Mouse (Mus musculus): Measurements from ENCODE around the gene Fgfr2. TPM values are rescaled to one million over a fixed set of nuclear protein-coding genes. Genes with fewer than 3 reads are reported as not detected.

Fgfr2 gene
- polyA plus RNA-seq, 1 experiment from 2014 or later = 93.4 TPM

DNA sequence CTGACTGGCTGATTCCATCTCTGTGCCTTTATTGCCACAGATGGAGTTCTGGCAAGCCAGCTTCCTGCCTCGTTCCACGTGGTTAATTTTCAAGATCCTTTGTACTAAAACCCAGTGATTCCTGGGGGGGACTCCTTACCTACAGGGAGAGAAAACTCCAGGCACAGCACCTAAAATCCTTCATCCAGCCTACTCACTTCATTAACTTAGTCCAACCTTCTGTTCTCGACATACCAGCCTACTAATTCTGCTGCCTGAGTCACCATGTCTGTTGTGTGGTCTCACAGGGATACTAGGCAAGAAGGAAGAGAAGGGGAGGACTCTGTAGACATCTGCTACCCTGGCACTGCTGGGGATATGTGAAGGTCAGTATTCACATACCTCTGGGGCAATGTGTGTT is 1048.6 kb downstream of the Fgfr2 start:
- H3K4me1 ChIP-seq (ENCODE audit: control insufficient read depth, insufficient read depth, low read length) = no peaks in the 10 kb centered on the region
- H3K27ac ChIP-seq (ENCODE audit: low read length) = no peak overlapping the region
- H3K36me3 ChIP-seq (ENCODE audit: control insufficient read depth, insufficient read depth, low read length) = no peaks in the 10 kb centered on the region
- no peaks in the 10 kb centered on the region for H3K9me3 ChIP-seq (replicated peaks; ENCODE audit: control insufficient read depth, low read length)
- no peak overlapping the region for H3K4me2 ChIP-seq (ENCODE audit: low read depth, low read length)
- no peak overlapping the region for H3K9ac ChIP-seq (ENCODE audit: low read length)
- ATAC-seq (ENCODE audit: insufficient read depth, low FRiP score) = no peak
- no peak overlapping the region for H3K4me3 ChIP-seq (replicated peaks; ENCODE audit: low read length)
- no peaks in the 10 kb centered on the region for H3K27me3 ChIP-seq (ENCODE audit: control insufficient read depth, insufficient read depth, low read length)
- 85% methylated on average over 3 of the region's 3 CpGs for WGBS

GRCm38 (mm10) chr7:132070877-132071625 is 1052.1 kb downstream of the Fgfr2 start:
- Histone ChIP-seq H3K9ac (ENCODE audit: low read length) (no peak overlapping the region), H3K27me3 (ENCODE audit: control insufficient read depth, insufficient read depth, low read length) (no peaks in the 10 kb centered on the region), H3K4me2 (ENCODE audit: low read depth, low read length) (no peak overlapping the region), H3K9me3 (replicated peaks; ENCODE audit: control insufficient read depth, low read length) (no peaks in the 10 kb centered on the region), H3K36me3 (ENCODE audit: control insufficient read depth, insufficient read depth, low read length) (no peaks in the 10 kb centered on the region), H3K4me3 (replicated peaks; ENCODE audit: low read length) (no peak overlapping the region), H3K4me1 (ENCODE audit: control insufficient read depth, insufficient read depth, low read length) (no peaks in the 10 kb centered on the region), H3K27ac (ENCODE audit: low read length) (no peak overlapping the region)
- 76% methylated on average over 6 of the region's 6 CpGs for WGBS
- ATAC-seq (ENCODE audit: insufficient read depth, low FRiP score) = no peak

GRCm38 (mm10) chr7:132067951-132068350 is 1055.2 kb downstream of the Fgfr2 start:
- H3K27ac ChIP-seq (ENCODE audit: low read length) = no peak overlapping the region
- no peaks in the 10 kb centered on the region for H3K9me3 ChIP-seq (replicated peaks; ENCODE audit: control insufficient read depth, low read length)
- H3K27me3 ChIP-seq (ENCODE audit: control insufficient read depth, insufficient read depth, low read length) = no peaks in the 10 kb centered on the region
- H3K4me3 ChIP-seq (replicated peaks; ENCODE audit: low read length) = no peak overlapping the region
- ATAC-seq (ENCODE audit: insufficient read depth, low FRiP score) = no peak
- H3K36me3 ChIP-seq (ENCODE audit: control insufficient read depth, insufficient read depth, low read length) = no peaks in the 10 kb centered on the region
- H3K4me2 ChIP-seq (ENCODE audit: low read depth, low read length) = no peak overlapping the region
- H3K4me1 ChIP-seq (ENCODE audit: control insufficient read depth, insufficient read depth, low read length) = no peaks in the 10 kb centered on the region
- 71% methylated on average over 5 of the region's 5 CpGs for WGBS
- no peak overlapping the region for H3K9ac ChIP-seq (ENCODE audit: low read length)

DNA sequence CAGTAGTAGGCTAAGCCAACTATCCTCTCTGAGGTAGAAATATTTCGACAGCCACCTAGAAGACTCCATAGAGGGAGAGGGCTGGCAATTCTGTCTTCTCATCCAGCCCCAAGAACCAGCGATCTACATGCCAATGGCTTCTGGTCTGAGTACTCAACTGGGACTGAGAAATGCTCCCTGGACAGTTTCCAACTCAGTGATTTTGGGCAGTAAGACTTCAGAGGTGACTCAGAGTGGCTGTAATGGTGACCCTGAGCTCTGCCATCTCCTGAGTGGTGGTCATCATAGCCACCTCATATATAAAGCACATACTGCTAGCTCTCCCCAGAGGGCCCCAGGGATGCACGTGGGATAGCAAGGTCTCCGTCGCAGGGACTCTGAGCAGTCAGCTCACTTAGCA is 1055.6 kb downstream of the Fgfr2 start:
- no peaks in the 10 kb centered on the region for H3K9me3 ChIP-seq (replicated peaks; ENCODE audit: control insufficient read depth, low read length)
- 78% methylated on average over 5 of the region's 5 CpGs for WGBS
- no peak overlapping the region for H3K9ac ChIP-seq (ENCODE audit: low read length)
- H3K27me3 ChIP-seq (ENCODE audit: control insufficient read depth, insufficient read depth, low read length) = no peaks in the 10 kb centered on the region
- no peak for ATAC-seq (ENCODE audit: insufficient read depth, low FRiP score)
- H3K4me3 ChIP-seq (replicated peaks; ENCODE audit: low read length) = no peak overlapping the region
- H3K27ac ChIP-seq (ENCODE audit: low read length) = no peak overlapping the region
- no peaks in the 10 kb centered on the region for H3K4me1 ChIP-seq (ENCODE audit: control insufficient read depth, insufficient read depth, low read length)
- H3K36me3 ChIP-seq (ENCODE audit: control insufficient read depth, insufficient read depth, low read length) = no peaks in the 10 kb centered on the region
- H3K4me2 ChIP-seq (ENCODE audit: low read depth, low read length) = no peak overlapping the region

- H3K27me3 ChIP-seq (ENCODE audit: control insufficient read depth, insufficient read depth, low read length) = no peaks in the 10 kb centered on the region
- no peak overlapping the region for H3K27ac ChIP-seq (ENCODE audit: low read length)
- WGBS = 71% methylated on average over 7 of the region's 7 CpGs
- no peaks in the 10 kb centered on the region for H3K36me3 ChIP-seq (ENCODE audit: control insufficient read depth, insufficient read depth, low read length)
- H3K4me1 ChIP-seq (ENCODE audit: control insufficient read depth, insufficient read depth, low read length) = no peaks in the 10 kb centered on the region
- no peaks in the 10 kb centered on the region for H3K9me3 ChIP-seq (replicated peaks; ENCODE audit: control insufficient read depth, low read length)
- no peak overlapping the region for H3K4me3 ChIP-seq (replicated peaks; ENCODE audit: low read length)
- ATAC-seq (ENCODE audit: insufficient read depth, low FRiP score) = no peak
- H3K9ac ChIP-seq (ENCODE audit: low read length) = no peak overlapping the region
- no peak overlapping the region for H3K4me2 ChIP-seq (ENCODE audit: low read depth, low read length)
Measured at GRCm38 (mm10) chr7:132060116-132060515, 1063.0 kb downstream of the Fgfr2 start.

DNA sequence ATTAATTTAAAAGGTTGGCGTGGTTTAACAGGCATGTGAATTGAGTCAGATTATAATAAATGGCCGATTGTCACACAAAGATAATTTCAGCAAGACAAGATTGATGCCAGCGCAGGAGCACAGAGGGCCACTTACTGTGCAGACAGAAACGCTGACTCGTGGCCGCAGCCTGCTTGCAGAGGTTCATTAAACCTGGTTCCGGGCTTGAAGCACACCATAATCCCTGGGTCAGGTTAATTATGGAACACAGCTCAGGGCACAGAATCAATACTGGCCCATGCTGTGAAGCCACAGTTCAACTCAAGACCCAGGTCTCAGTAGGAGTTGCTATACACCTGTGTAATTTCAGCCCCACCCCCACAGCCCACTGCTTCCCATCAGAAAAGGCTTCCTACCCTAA is 1066.6 kb downstream of the Fgfr2 start:
- H3K4me3 ChIP-seq (replicated peaks; ENCODE audit: low read length) = no peak overlapping the region
- ATAC-seq (ENCODE audit: insufficient read depth, low FRiP score) = no peak
- WGBS = 67% methylated on average over 7 of the region's 7 CpGs

DNA sequence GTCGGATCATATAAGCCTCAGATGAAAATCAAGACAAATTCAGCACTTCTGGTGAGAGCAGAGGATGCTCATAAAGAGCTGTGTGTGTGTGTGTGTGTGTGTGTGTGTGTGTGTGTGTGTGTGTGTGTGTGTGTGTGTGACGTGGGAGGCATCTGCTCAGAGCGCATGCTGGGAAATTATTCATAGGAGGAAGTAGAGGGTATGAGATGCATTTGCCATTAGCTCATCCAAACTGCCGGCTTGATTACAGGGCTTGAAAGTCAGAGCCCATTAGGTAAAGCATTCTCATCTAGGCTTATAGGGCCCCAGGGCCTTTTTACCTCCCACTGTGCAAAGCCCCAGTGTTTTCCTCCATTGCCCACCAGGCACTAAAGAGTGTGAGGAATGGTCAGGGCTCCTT is 1076.5 kb downstream of the Fgfr2 start:
- Histone ChIP-seq H3K9ac (ENCODE audit: low read length) (no peak overlapping the region), H3K4me3 (replicated peaks; ENCODE audit: low read length) (no peak overlapping the region), H3K9me3 (replicated peaks; ENCODE audit: control insufficient read depth, low read length) (no peaks in the 10 kb centered on the region), H3K4me2 (ENCODE audit: low read depth, low read length) (no peak overlapping the region), H3K4me1 (ENCODE audit: control insufficient read depth, insufficient read depth, low read length) (no peaks in the 10 kb centered on the region), H3K36me3 (ENCODE audit: control insufficient read depth, insufficient read depth, low read length) (no peaks in the 10 kb centered on the region), H3K27ac (ENCODE audit: low read length) (no peak overlapping the region), H3K27me3 (ENCODE audit: control insufficient read depth, insufficient read depth, low read length) (peaks cover 3% of the 10 kb centered on the region; the same call in 1 of the 2 replicates)
- whole genome bisulfite sequencing = 31% methylated on average over 4 of the region's 4 CpGs
- ATAC-seq (ENCODE audit: insufficient read depth, low FRiP score) = no peak; the same call in 1 of the 2 replicates

More for the DNA sequence above, 1066.6 kb downstream of the Fgfr2 start:
- H3K9ac ChIP-seq (ENCODE audit: low read length) = no peak overlapping the region
- H3K27me3 ChIP-seq (ENCODE audit: control insufficient read depth, insufficient read depth, low read length) = no peaks in the 10 kb centered on the region
- no peaks in the 10 kb centered on the region for H3K9me3 ChIP-seq (replicated peaks; ENCODE audit: control insufficient read depth, low read length)
- no peaks in the 10 kb centered on the region for H3K36me3 ChIP-seq (ENCODE audit: control insufficient read depth, insufficient read depth, low read length)
- H3K4me1 ChIP-seq (ENCODE audit: control insufficient read depth, insufficient read depth, low read length) = no peaks in the 10 kb centered on the region
- no peak overlapping the region for H3K27ac ChIP-seq (ENCODE audit: low read length)
- no peak overlapping the region for H3K4me2 ChIP-seq (ENCODE audit: low read depth, low read length)

GRCm38 (mm10) chr7:132031940-132032531 is 1091.1 kb downstream of the Fgfr2 start:
- no peaks in the 10 kb centered on the region for H3K36me3 ChIP-seq (ENCODE audit: control insufficient read depth, insufficient read depth, low read length)
- H3K9me3 ChIP-seq (replicated peaks; ENCODE audit: control insufficient read depth, low read length) = no peaks in the 10 kb centered on the region
- H3K27me3 ChIP-seq (ENCODE audit: control insufficient read depth, insufficient read depth, low read length) = no peaks in the 10 kb centered on the region
- H3K27ac ChIP-seq (ENCODE audit: low read length) = no peak overlapping the region
- WGBS = 50% methylated on average over 6 of the region's 6 CpGs
- H3K4me1 ChIP-seq (ENCODE audit: control insufficient read depth, insufficient read depth, low read length) = no peaks in the 10 kb centered on the region
- no peak overlapping the region for H3K9ac ChIP-seq (ENCODE audit: low read length)
- no peak overlapping the region for H3K4me2 ChIP-seq (ENCODE audit: low read depth, low read length)
- H3K4me3 ChIP-seq (replicated peaks; ENCODE audit: low read length) = no peak overlapping the region
- ATAC-seq (ENCODE audit: insufficient read depth, low FRiP score) = peak; percentile 40; the same call in 1 of the 2 replicates

DNA sequence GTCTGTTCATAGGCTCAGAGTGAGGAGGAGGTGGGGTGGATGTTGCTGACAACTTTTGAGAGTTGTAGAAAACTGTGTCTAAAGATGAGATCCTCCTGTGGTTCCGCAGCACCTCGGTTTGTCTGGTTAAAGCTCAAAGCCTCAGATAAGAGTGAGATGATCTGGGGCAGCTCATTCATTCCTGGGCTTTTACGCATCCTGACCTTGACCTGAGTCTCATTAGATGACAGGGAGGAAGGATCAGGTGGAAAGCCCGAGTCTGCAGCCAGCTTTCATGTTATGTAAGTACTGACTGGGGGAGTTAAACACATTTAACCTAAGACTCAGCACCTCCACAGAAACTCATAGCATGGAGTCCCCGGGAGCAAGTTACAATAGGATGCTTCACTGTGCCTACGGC is 1096.5 kb downstream of the Fgfr2 start:
- Histone ChIP-seq H3K9me3 (replicated peaks; ENCODE audit: control insufficient read depth, low read length) (no peaks in the 10 kb centered on the region), H3K4me1 (ENCODE audit: control insufficient read depth, insufficient read depth, low read length) (no peaks in the 10 kb centered on the region), H3K4me3 (replicated peaks; ENCODE audit: low read length) (no peak overlapping the region), H3K4me2 (ENCODE audit: low read depth, low read length) (no peak overlapping the region), H3K9ac (ENCODE audit: low read length) (no peak overlapping the region), H3K36me3 (ENCODE audit: control insufficient read depth, insufficient read depth, low read length) (no peaks in the 10 kb centered on the region), H3K27me3 (ENCODE audit: control insufficient read depth, insufficient read depth, low read length) (no peaks in the 10 kb centered on the region), H3K27ac (ENCODE audit: low read length) (no peak overlapping the region)
- WGBS = 41% methylated on average over 6 of the region's 6 CpGs
- ATAC-seq (ENCODE audit: insufficient read depth, low FRiP score) = no peak

Measured in stomach, embryonic 16.5 days (tissue).